Mouse (Mus musculus) stomach, embryonic 14.5 days (tissue): Measurements from ENCODE around the gene Vps11. TPM values are rescaled to one million over a fixed set of nuclear protein-coding genes. Genes with fewer than 3 reads are reported as not detected.
"Not testable (repeated sequence)": the region's sequence is repeated elsewhere in the genome, so short reads cannot be mapped to it uniquely, and the experiment has no call there.

ENCODE experiments used
- ATAC-seq: fragments of 200-750 bp; cut with Nextera tagmentation; 2 replicates; pipeline ENCODE4 v1.8.0; 2017; ENCODE audit warnings: low read depth, moderate TSS enrichment; ENCODE audit not compliant: insufficient number of reproducible peaks, insufficient read depth, low FRiP score
- H3K27ac ChIP-seq: fragments of 300-500 bp; sonication (generic); 2 replicates; pipeline ENCODE4 v1.5.1; 2014; ENCODE audit warnings: mild to moderate bottlenecking, low read length, moderate library complexity, mixed read lengths
- H3K27me3 ChIP-seq: fragments of 300-500 bp; sonication (generic); 2 replicates; pipeline ENCODE4 v1.6.1; 2014; ENCODE audit warnings: low read length, control low read depth, mixed read lengths; ENCODE audit not compliant: control insufficient read depth, insufficient read depth
- H3K36me3 ChIP-seq: fragments of 300-500 bp; sonication (generic); 2 replicates; pipeline ENCODE4 v1.6.1; 2014; ENCODE audit warnings: mild to moderate bottlenecking, control low read depth, low read length, moderate library complexity, mixed read lengths; ENCODE audit not compliant: control insufficient read depth, insufficient read depth
- H3K4me1 ChIP-seq: fragments of 300-500 bp; sonication (generic); 2 replicates; pipeline ENCODE4 v1.6.1; 2014; ENCODE audit warnings: low read length, control low read depth, mixed read lengths; ENCODE audit not compliant: control insufficient read depth, insufficient read depth
- H3K4me2 ChIP-seq: fragments of 300-500 bp; sonication (generic); replicated peaks from 2 replicates; pipeline ENCODE4 v1.6.1; 2014; ENCODE audit warnings: low read depth, low read length, control low read depth
- H3K4me3 ChIP-seq: fragments of 300-500 bp; sonication (generic); 2 replicates; pipeline ENCODE4 v1.5.1; 2014; ENCODE audit warnings: low read depth, low read length, control low read depth
- H3K9ac ChIP-seq: fragments of 300-500 bp; sonication (generic); replicated peaks from 2 replicates; pipeline ENCODE4 v1.6.1; 2014; ENCODE audit warnings: low read depth, mild to moderate bottlenecking, control low read depth, low read length, moderate library complexity, mixed read lengths
- H3K9me3 ChIP-seq: fragments of 300-500 bp; sonication (generic); 2 replicates; pipeline ENCODE4 v1.6.1; 2016; ENCODE audit warnings: low read depth, low read length, control low read depth; ENCODE audit not compliant: control insufficient read depth
- WGBS: fragments of 180-500 bp; shearing (Covaris S2); extraction: QIAGEN DNeasy Blood & Tissue Kit; methylation state at CpG from one replicate; pipeline ENCODE4 v1.1.7; 2014; 5-methylcytosine and 5-hydroxymethylcytosine counted together
- polyA plus RNA-seq: library from polyadenylated mRNA; unstranded; fragments of >200 nt; fragmentation: Nextera tagmentation; extraction: Ambion mirVana; gene quantifications from 2 replicates; pipeline ENCODE4 v1.2.1, GENCODE M21; 2014

Gene Vps11
- polyA plus RNA-seq, 1 experiment from 2014 or later = 24.5 TPM

GRCm38 (mm10) chr9:44379862-44380261 lies 18.4 kb upstream of the Vps11 start:
- Histone ChIP-seq H3K4me3 (peak overlapping the region; percentile 69), H3K9me3 (no peaks in the 10 kb centered on the region), H3K9ac (peak overlapping the region; percentile 92), H3K27ac (peak overlapping the region; percentile 83), H3K36me3 (peaks cover 38% of the 10 kb centered on the region), H3K27me3 (no peaks in the 10 kb centered on the region), H3K4me2 (peak overlapping the region; percentile 98), H3K4me1 (peaks cover 8% of the 10 kb centered on the region)
- ATAC-seq = no peak; the same call in 1 of the 2 replicates
- 5% methylated on average over 15 of the region's 15 CpGs for WGBS

GRCm38 (mm10) chr9:44379054-44379834 lies 17.8 kb upstream of the Vps11 start, which contains the start of gene Hyou1:
TSS of gene Hyou1 (plus strand) at chr9:44379490.
- H3K4me1 ChIP-seq = peaks cover 8% of the 10 kb centered on the region
- H3K27me3 ChIP-seq = no peaks in the 10 kb centered on the region
- H3K27ac ChIP-seq = peak within 1 kb of the TSS; percentile 87
- H3K9ac ChIP-seq = peak within 1 kb of the TSS; percentile 92
- WGBS = under 1% methylated on average over 83 of the region's 83 CpGs
- no peaks in the 10 kb centered on the region for H3K9me3 ChIP-seq
- H3K36me3 ChIP-seq = peaks cover 32% of the 10 kb centered on the region
- H3K4me3 ChIP-seq = peak within 1 kb of the TSS; percentile 69
- ATAC-seq = peak; percentile 97
- H3K4me2 ChIP-seq = peak within 1 kb of the TSS; percentile 98

DNA sequence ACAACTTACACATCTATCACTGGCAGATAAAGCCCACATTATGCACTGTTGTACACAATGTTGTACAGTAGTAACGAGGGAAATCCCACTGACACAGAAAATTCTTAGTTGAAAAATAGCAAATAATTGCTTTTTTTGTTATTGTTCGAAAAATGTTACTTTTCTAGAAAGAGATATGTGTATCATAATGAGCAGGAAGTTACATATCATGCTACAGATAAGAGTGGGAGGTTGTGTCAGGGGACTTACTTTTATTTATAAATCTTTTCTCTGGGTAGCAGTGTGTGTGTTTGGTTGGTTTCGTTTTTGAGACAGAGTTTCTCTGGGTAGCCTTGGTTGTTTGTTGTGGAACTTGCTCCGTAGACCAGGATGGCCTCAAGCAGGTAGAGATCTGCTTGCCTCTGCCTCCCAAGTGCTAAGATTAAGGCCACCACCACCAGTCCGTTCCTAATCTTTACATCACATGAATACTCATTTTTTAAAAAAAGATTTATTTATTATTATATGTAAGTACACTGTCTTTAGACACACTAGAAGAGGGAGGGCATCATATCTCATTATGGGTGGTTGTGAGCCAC lies 16.8 kb upstream of the Vps11 start:
- WGBS = 81% methylated on average over 5 of the region's 5 CpGs
- peak overlapping the region; percentile 69 for H3K4me3 ChIP-seq
- H3K9me3 ChIP-seq = no peaks in the 10 kb centered on the region
- H3K9ac ChIP-seq = 0 out of 2 replicates have a peak overlapping the region, but pooled peaks have one; percentile 61
- peaks cover 8% of the 10 kb centered on the region for H3K4me1 ChIP-seq
- H3K4me2 ChIP-seq = peak overlapping the region; percentile 48
- no peaks in the 10 kb centered on the region for H3K27me3 ChIP-seq
- H3K36me3 ChIP-seq = peaks cover 22% of the 10 kb centered on the region
- H3K27ac ChIP-seq = 0 out of 2 replicates have a peak overlapping the region, but pooled peaks have one; percentile 87
- no peak for ATAC-seq

GRCm38 (mm10) chr9:44377335-44377734 lies 15.9 kb upstream of the Vps11 start:
- not testable (repeated sequence) for H3K4me3 ChIP-seq, H3K9me3 ChIP-seq, H3K4me1 ChIP-seq, ATAC-seq, H3K27ac ChIP-seq, H3K4me2 ChIP-seq, H3K9ac ChIP-seq, H3K27me3 ChIP-seq
- WGBS = 84% methylated on average over 2 of the region's 2 CpGs
- peaks cover 13% of the 10 kb centered on the region for H3K36me3 ChIP-seq

DNA sequence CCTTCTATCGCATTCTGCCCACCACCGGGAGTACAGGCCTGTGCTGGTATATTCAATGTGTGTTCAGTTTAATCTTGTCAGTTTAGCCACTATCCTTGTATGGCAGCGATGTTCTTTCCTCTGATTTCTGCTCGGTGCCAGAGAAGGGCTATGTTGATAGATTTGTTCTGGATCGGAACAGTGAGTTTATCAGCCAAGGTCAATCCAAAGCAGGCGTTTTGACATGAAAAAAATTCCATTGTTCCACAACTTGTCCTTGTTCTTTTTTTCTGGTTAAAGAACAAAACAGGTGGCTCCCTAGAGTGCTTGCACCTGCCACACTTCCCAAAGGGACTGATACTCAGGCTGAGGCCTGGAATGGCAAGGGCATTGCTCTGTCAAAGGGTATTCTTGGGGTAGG lies 14.7 kb upstream of the Vps11 start:
- Histone ChIP-seq H3K4me3 (no peak overlapping the region), H3K27me3 (no peaks in the 10 kb centered on the region), H3K4me2 (no peak overlapping the region), H3K27ac (no peak overlapping the region), H3K9ac (no peak overlapping the region), H3K36me3 (peaks cover under 1% of the 10 kb centered on the region; the same call in 1 of the 2 replicates), H3K9me3 (no peaks in the 10 kb centered on the region), H3K4me1 (peaks cover 8% of the 10 kb centered on the region)
- WGBS = 88% methylated on average over 6 of the region's 6 CpGs
- no peak for ATAC-seq

DNA sequence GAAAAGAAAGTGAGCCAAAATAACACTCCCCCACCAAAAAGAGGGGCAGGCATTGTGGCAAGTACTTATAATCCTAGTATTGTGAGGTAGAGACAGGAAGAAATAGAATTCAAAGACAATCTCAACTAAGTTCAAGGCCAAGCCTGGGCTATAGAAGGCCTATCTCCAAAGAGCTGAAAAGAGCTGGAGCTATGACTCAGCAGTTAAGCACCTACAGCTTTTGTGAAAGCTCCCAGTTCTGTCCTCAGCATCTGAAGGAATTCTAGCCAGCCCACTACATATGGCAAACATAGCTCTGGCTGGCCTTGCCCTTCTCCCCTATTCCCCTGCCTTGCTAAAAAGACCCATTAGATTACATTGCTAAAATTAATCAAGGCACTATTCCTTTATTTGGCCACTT lies 11.9 kb upstream of the Vps11 start:
- H3K27ac ChIP-seq = no peak overlapping the region
- H3K9ac ChIP-seq = no peak overlapping the region
- no peaks in the 10 kb centered on the region for H3K27me3 ChIP-seq
- H3K36me3 ChIP-seq = no peaks in the 10 kb centered on the region
- no peak overlapping the region for H3K4me3 ChIP-seq
- H3K4me1 ChIP-seq = no peaks in the 10 kb centered on the region
- no peak for ATAC-seq
- no peaks in the 10 kb centered on the region for H3K9me3 ChIP-seq
- no peak overlapping the region for H3K4me2 ChIP-seq

DNA sequence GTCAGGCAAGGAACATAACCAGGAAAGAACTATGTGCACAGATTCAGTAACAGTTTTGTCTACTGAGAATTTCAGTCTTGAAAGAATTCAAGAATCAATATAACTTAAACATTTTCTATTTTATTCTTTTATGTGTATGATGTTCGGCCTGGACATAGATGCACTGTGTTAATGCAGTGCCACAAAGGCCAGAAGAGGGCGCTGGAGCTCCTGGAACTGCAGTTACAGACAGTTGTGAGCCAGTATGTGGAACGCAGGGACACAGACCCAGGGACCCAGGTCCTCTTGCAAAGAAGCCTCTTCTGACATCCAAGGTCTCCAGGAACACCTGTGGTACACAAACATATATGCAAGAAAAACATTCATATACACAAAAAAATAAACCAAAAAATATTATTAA lies 3.0 kb upstream of the Vps11 start:
- ATAC-seq = no peak
- WGBS = 59% methylated on average over 3 of the region's 3 CpGs
- Histone ChIP-seq H3K4me1 (peaks cover 5% of the 10 kb centered on the region; the same call in 1 of the 2 replicates), H3K4me3 (no peak overlapping the region), H3K36me3 (peaks cover 2% of the 10 kb centered on the region), H3K9me3 (no peaks in the 10 kb centered on the region), H3K4me2 (no peak overlapping the region), H3K9ac (no peak overlapping the region), H3K27me3 (no peaks in the 10 kb centered on the region), H3K27ac (no peak overlapping the region)

GRCm38 (mm10) chr9:44361931-44362330 lies 461 bp upstream of the Vps11 start:
- H3K36me3 ChIP-seq = peaks cover 19% of the 10 kb centered on the region
- not testable (repeated sequence) for H3K27ac ChIP-seq, H3K27me3 ChIP-seq, H3K9ac ChIP-seq, H3K4me1 ChIP-seq, H3K9me3 ChIP-seq, ATAC-seq
- peak overlapping the region; percentile 85 for H3K4me3 ChIP-seq
- WGBS = 43% methylated on average over 4 of the region's 4 CpGs
- H3K4me2 ChIP-seq = peak overlapping the region; percentile 84
